Mouse (Mus musculus): ENCODE measurements around the gene Tbx1.

- TF ChIP-seq CTCF (IDR thresholded peaks at IDR 0.05; ENCODE audit: control insufficient read depth, insufficient read depth, insufficient replicate concordance, low read depth, low read length): no peak
- TF ChIP-seq POLR2A (IDR thresholded peaks at IDR 0.05; ENCODE audit: control insufficient read depth, low read depth, low read length): no peak
Observed at GRCm38 (mm10) chr16:18583169-18583568, 7.3 kb downstream of the Tbx1 start.

Data from testis, adult 2 months (tissue).